Mouse (Mus musculus): Measurements from ENCODE around the gene Rcsd1. TPM values are rescaled to one million over a fixed set of nuclear protein-coding genes. Genes with fewer than 3 reads are reported as not detected.

Rcsd1 gene
- polyA plus RNA-seq, 1 experiment from 2014 or later: 4.7 TPM

GRCm38 (mm10) chr1:165724219-165725033 lies 14.9 kb upstream of the Rcsd1 start:
- WGBS: 60% methylated on average over 11 of the region's 11 CpGs
- H3K9ac ChIP-seq (replicated peaks; ENCODE audit: low read length): no peak overlapping the region

DNA sequence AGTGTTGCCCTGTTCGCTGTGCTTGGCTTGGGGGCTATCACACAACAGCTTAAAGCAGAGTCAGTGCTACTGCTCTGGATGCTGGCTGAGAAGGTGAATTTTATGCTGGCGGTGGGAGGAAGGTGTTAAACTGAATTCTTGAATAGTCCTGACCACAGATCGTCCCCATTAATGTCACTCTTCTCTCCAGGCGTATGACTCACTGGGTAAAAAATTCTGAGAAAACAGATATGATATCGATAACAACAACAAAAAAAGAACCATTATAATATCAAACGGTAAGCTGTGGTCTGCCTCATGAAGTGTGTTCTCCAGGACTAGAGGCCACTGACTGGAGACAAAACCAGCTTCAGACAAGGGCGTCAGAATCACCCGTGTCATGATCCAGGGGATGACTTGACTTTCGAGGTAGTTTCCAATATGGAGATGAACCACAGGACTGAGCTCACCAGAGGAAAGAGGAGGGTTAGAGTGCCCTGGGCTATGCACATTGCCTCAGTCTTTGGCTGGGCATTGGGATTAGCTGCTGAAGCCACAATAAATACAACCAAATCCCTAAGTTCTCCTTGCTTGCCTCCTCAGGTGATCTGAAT lies 13.1 kb upstream of the Rcsd1 start:
- ATAC-seq (ENCODE audit: low FRiP score, low TSS enrichment): no peak
- Histone ChIP-seq H3K27me3 (ENCODE audit: control insufficient read depth, insufficient read depth, low read length) (no peaks in the 10 kb centered on the region), H3K27ac (replicated peaks; ENCODE audit: low read depth, low read length) (no peak overlapping the region), H3K4me2 (ENCODE audit: low read length) (no peak overlapping the region), H3K36me3 (ENCODE audit: control insufficient read depth, insufficient read depth, low read length) (no peaks in the 10 kb centered on the region), H3K4me3 (replicated peaks; ENCODE audit: low read depth, low read length) (no peak overlapping the region), H3K9me3 (ENCODE audit: control insufficient read depth, low read length) (no peaks in the 10 kb centered on the region), H3K4me1 (ENCODE audit: control insufficient read depth, insufficient read depth, low read length) (0 out of 2 replicates have a peak, but pooled peaks cover 2% of the 10 kb centered on the region), H3K9ac (replicated peaks; ENCODE audit: low read length) (no peak overlapping the region)
- WGBS: 93% methylated on average over 9 of the region's 9 CpGs
- DNase-seq: no peak

More at GRCm38 (mm10) chr1:165724219-165725033, 14.9 kb upstream of the Rcsd1 start:
- DNase-seq (peak; percentile 17), ATAC-seq (ENCODE audit: low FRiP score, low TSS enrichment) (no peak)
- Histone ChIP-seq H3K27ac (replicated peaks; ENCODE audit: low read depth, low read length) (no peak overlapping the region), H3K4me3 (replicated peaks; ENCODE audit: low read depth, low read length) (no peak overlapping the region), H3K9me3 (ENCODE audit: control insufficient read depth, low read length) (no peaks in the 10 kb centered on the region), H3K36me3 (ENCODE audit: control insufficient read depth, insufficient read depth, low read length) (no peaks in the 10 kb centered on the region), H3K4me1 (ENCODE audit: control insufficient read depth, insufficient read depth, low read length) (0 out of 2 replicates have a peak, but pooled peaks cover 2% of the 10 kb centered on the region), H3K4me2 (ENCODE audit: low read length) (no peak overlapping the region), H3K27me3 (ENCODE audit: control insufficient read depth, insufficient read depth, low read length) (no peaks in the 10 kb centered on the region)

GRCm38 (mm10) chr1:165718543-165719105 lies 9.1 kb upstream of the Rcsd1 start:
- H3K36me3 ChIP-seq (ENCODE audit: control insufficient read depth, insufficient read depth, low read length): no peaks in the 10 kb centered on the region
- H3K27me3 ChIP-seq (ENCODE audit: control insufficient read depth, insufficient read depth, low read length): no peaks in the 10 kb centered on the region
- WGBS: 79% methylated on average over 15 of the region's 15 CpGs
- no peak for DNase-seq
- H3K4me3 ChIP-seq (replicated peaks; ENCODE audit: low read depth, low read length): no peak overlapping the region
- no peaks in the 10 kb centered on the region for H3K9me3 ChIP-seq (ENCODE audit: control insufficient read depth, low read length)
- H3K4me2 ChIP-seq (ENCODE audit: low read length): no peak overlapping the region
- no peak overlapping the region for H3K27ac ChIP-seq (replicated peaks; ENCODE audit: low read depth, low read length)
- no peaks in the 10 kb centered on the region for H3K4me1 ChIP-seq (ENCODE audit: control insufficient read depth, insufficient read depth, low read length)
- ATAC-seq (ENCODE audit: low FRiP score, low TSS enrichment): no peak
- H3K9ac ChIP-seq (replicated peaks; ENCODE audit: low read length): no peak overlapping the region

- H3K27ac ChIP-seq (replicated peaks; ENCODE audit: low read depth, low read length): no peak overlapping the region
- whole genome bisulfite sequencing: 61% methylated on average over 11 of the region's 11 CpGs
Observed at GRCm38 (mm10) chr1:165717711-165718542, 8.4 kb upstream of the Rcsd1 start.

DNA sequence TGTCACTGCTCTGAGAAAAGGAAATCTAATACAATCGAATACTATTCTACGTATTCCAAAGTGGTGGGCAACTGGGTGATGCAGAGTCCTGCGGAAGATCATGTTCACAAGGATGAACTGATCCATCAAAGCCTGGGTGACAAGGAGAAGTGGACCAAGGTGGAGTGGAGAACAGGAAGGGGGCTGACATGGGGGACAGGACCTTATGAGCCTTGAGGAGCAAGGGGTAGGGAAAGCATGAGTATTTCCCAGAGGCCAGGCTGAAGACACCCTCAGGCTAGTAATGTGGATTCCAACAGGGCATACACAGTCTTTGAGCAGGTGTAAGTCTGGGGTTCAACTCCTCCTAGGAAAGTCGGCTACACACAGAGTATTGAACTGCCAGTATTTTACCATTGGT lies 6.9 kb upstream of the Rcsd1 start:
- no peaks in the 10 kb centered on the region for H3K36me3 ChIP-seq (ENCODE audit: control insufficient read depth, insufficient read depth, low read length)
- DNase-seq (no peak), ATAC-seq (ENCODE audit: low FRiP score, low TSS enrichment) (no peak)
- H3K27me3 ChIP-seq (ENCODE audit: control insufficient read depth, insufficient read depth, low read length): no peaks in the 10 kb centered on the region
- WGBS: 88% methylated on average over 4 of the region's 4 CpGs
- no peaks in the 10 kb centered on the region for H3K9me3 ChIP-seq (ENCODE audit: control insufficient read depth, low read length)
- no peak overlapping the region for H3K27ac ChIP-seq (replicated peaks; ENCODE audit: low read depth, low read length)
- H3K4me2 ChIP-seq (ENCODE audit: low read length): no peak overlapping the region
- no peaks in the 10 kb centered on the region for H3K4me1 ChIP-seq (ENCODE audit: control insufficient read depth, insufficient read depth, low read length)
- no peak overlapping the region for H3K4me3 ChIP-seq (replicated peaks; ENCODE audit: low read depth, low read length)
- no peak overlapping the region for H3K9ac ChIP-seq (replicated peaks; ENCODE audit: low read length)

More at GRCm38 (mm10) chr1:165717711-165718542, 8.4 kb upstream of the Rcsd1 start:
- ATAC-seq (ENCODE audit: low FRiP score, low TSS enrichment) (no peak), DNase-seq (no peak)
- no peaks in the 10 kb centered on the region for H3K36me3 ChIP-seq (ENCODE audit: control insufficient read depth, insufficient read depth, low read length)
- H3K4me3 ChIP-seq (replicated peaks; ENCODE audit: low read depth, low read length): no peak overlapping the region
- no peak overlapping the region for H3K9ac ChIP-seq (replicated peaks; ENCODE audit: low read length)
- H3K4me2 ChIP-seq (ENCODE audit: low read length): no peak overlapping the region
- H3K4me1 ChIP-seq (ENCODE audit: control insufficient read depth, insufficient read depth, low read length): no peaks in the 10 kb centered on the region
- H3K9me3 ChIP-seq (ENCODE audit: control insufficient read depth, low read length): no peaks in the 10 kb centered on the region
- H3K27me3 ChIP-seq (ENCODE audit: control insufficient read depth, insufficient read depth, low read length): no peaks in the 10 kb centered on the region

DNA sequence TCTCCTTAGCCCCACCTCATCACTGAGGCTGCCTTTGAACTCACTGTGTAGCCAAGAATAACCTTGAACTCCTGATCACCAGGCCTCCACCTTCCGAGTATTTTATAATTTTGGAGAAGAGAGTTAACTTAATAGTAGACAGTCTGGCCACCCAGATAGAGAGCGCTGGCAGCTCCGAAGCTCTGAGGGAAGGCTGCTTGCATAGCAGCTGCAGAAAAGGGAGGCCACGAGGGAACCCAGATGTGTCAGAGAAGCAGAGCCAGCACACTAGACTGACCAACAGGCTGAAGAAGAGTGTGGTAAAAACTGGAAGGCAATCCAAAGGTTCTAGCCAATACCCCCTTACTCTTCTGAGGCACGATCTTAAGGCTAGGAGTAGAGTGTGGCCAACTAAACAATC lies 4.2 kb upstream of the Rcsd1 start:
- Histone ChIP-seq H3K9ac (replicated peaks; ENCODE audit: low read length) (no peak overlapping the region), H3K36me3 (ENCODE audit: control insufficient read depth, insufficient read depth, low read length) (no peaks in the 10 kb centered on the region), H3K9me3 (ENCODE audit: control insufficient read depth, low read length) (no peaks in the 10 kb centered on the region), H3K27me3 (ENCODE audit: control insufficient read depth, insufficient read depth, low read length) (peaks cover 2% of the 10 kb centered on the region; the same call in 1 of the 2 replicates), H3K4me3 (replicated peaks; ENCODE audit: low read depth, low read length) (no peak overlapping the region), H3K27ac (replicated peaks; ENCODE audit: low read depth, low read length) (no peak overlapping the region), H3K4me2 (ENCODE audit: low read length) (no peak overlapping the region), H3K4me1 (ENCODE audit: control insufficient read depth, insufficient read depth, low read length) (no peaks in the 10 kb centered on the region)
- ATAC-seq (ENCODE audit: low FRiP score, low TSS enrichment): no peak
- DNase-seq: no peak
- WGBS: 83% methylated on average over 5 of the region's 5 CpGs

- H3K9ac ChIP-seq (replicated peaks; ENCODE audit: low read length): no peak overlapping the region
- peaks cover 16% of the 10 kb centered on the region for H3K27me3 ChIP-seq (ENCODE audit: control insufficient read depth, insufficient read depth, low read length)
- H3K9me3 ChIP-seq (ENCODE audit: control insufficient read depth, low read length): no peaks in the 10 kb centered on the region
- DNase-seq (no peak), ATAC-seq (ENCODE audit: low FRiP score, low TSS enrichment) (no peak)
- no peak overlapping the region for H3K4me2 ChIP-seq (ENCODE audit: low read length)
- WGBS: 90% methylated on average over 5 of the region's 5 CpGs
- H3K4me1 ChIP-seq (ENCODE audit: control insufficient read depth, insufficient read depth, low read length): 0 out of 2 replicates have a peak, but pooled peaks cover 10% of the 10 kb centered on the region
- H3K36me3 ChIP-seq (ENCODE audit: control insufficient read depth, insufficient read depth, low read length): no peaks in the 10 kb centered on the region
- H3K4me3 ChIP-seq (replicated peaks; ENCODE audit: low read depth, low read length): no peak overlapping the region
- no peak overlapping the region for H3K27ac ChIP-seq (replicated peaks; ENCODE audit: low read depth, low read length)
Observed at GRCm38 (mm10) chr1:165711914-165712313, 2.4 kb upstream of the Rcsd1 start.

DNA sequence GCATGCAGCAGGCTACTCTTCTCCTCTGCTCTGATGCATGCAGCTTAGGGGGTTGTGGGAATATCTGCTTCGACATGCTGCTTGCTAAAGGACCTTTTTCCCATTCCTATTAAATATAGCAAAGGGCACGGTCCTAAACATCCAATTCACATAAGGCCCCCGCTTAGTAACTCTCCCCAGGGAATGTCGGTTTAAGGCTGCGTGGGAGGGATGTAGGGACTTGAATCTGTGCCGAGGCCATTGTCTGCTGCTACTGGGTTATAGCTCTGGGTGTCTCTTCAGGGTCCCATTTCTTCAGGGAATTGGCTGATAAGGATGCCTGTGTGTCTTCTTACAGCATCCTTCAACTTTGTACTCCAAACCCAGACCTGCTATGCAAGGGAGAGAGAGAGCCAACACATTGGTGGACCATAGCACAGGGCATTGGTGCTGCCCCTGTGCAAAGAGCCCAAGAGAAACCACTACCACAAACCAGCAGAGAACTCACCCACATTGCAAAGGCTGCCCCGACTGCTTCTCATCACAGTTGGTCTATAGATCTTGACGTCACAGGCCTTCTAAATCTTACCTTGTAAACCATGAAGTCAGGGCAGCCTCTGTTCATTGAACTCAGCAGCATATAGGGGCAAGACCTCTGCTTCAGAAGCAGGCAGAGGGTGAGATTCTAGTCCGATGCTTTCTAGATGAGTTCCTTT lies 724 bp downstream of the Rcsd1 start:
- H3K4me1 ChIP-seq (ENCODE audit: control insufficient read depth, insufficient read depth, low read length): 0 out of 2 replicates have a peak, but pooled peaks cover 10% of the 10 kb centered on the region
- H3K9me3 ChIP-seq (ENCODE audit: control insufficient read depth, low read length): no peaks in the 10 kb centered on the region
- H3K9ac ChIP-seq (replicated peaks; ENCODE audit: low read length): no peak overlapping the region
- ATAC-seq (ENCODE audit: low FRiP score, low TSS enrichment) (no peak), DNase-seq (no peak)
- WGBS: 34% methylated on average over 9 of the region's 9 CpGs
- H3K4me3 ChIP-seq (replicated peaks; ENCODE audit: low read depth, low read length): peak overlapping the region; percentile 55; the same call in 1 of the 2 replicates
- no peaks in the 10 kb centered on the region for H3K36me3 ChIP-seq (ENCODE audit: control insufficient read depth, insufficient read depth, low read length)
- H3K4me2 ChIP-seq (ENCODE audit: low read length): peak overlapping the region; percentile 99
- peaks cover 21% of the 10 kb centered on the region for H3K27me3 ChIP-seq (ENCODE audit: control insufficient read depth, insufficient read depth, low read length)
- no peak overlapping the region for H3K27ac ChIP-seq (replicated peaks; ENCODE audit: low read depth, low read length)
